26 mouse cellular contexts compared by ENCODE assay signal in the genomic region with DNA sequence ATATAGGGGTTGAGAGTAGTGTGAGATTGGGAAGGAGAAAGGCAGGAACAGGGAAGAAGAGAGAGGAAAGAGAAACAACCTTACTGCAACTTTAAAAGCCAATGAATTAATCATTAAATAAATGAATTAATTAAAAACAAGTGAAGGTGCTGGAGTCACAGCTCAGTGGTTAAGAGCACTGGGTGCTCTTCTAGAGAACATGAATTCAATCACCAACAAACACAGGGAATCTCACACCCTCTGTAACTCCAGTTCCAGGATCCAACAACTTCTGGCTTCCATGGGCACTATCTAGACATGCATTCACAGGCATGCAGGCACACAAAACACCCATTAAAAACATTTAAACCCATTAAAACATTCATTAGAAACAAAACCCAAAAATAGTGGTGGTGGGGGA.
"Had no signal": no experiment of that assay in that cellular context is flagged by ENCODE, and none has a peak within 500 bp of the region (broad histone marks: within the 10 kb centered on the region; RNA-seq: fewer than 3 reads in every experiment).

No protein-coding gene starts in this region.

- H3K4me2 ChIP-seq: heart, embryonic 12.5 days; hindbrain, embryonic 12.5 days; hindbrain, embryonic 14.5 days; intestine, embryonic 15.5 days; limb, embryonic 12.5 days; liver, embryonic 11.5 days; liver, embryonic 13.5 days; liver, embryonic 15.5 days had no signal

- DNase-seq: gastrocnemius, adult 2 months; gastrocnemius, postnatal 10 days; gastrocnemius, postnatal 25 days; heart, adult 18-20 months; heart, postnatal 10 days; heart, postnatal 4 days; kidney, postnatal 10 days; kidney, postnatal 36 days; liver; liver, embryonic 13.5 days; liver, postnatal 0 days had no signal

- H3K9ac ChIP-seq: heart, embryonic 12.5 days; hindbrain, embryonic 12.5 days; hindbrain, embryonic 14.5 days; intestine, embryonic 15.5 days; limb, embryonic 12.5 days; liver, embryonic 13.5 days; liver, embryonic 15.5 days; liver, postnatal 0 days had no signal

- H3K36me3 ChIP-seq: heart, embryonic 10.5 days; heart, embryonic 12.5 days; hindbrain, embryonic 10.5 days; hindbrain, embryonic 12.5 days; intestine, embryonic 15.5 days; limb, embryonic 10.5 days; limb, embryonic 12.5 days; liver, embryonic 13.5 days; liver, embryonic 15.5 days had no signal

- H3K27me3 ChIP-seq: heart, embryonic 12.5 days; hindbrain, embryonic 12.5 days; intestine, embryonic 15.5 days; limb, embryonic 12.5 days; liver, embryonic 13.5 days; liver, embryonic 15.5 days had no signal

- ATAC-seq: hindbrain, embryonic 16.5 days; inflammation-experienced regulatory T-cells, adult 6 months; intestine, embryonic 15.5 days; intestine, postnatal 0 days; liver, postnatal 0 days had no signal

- H3K9me3 ChIP-seq: heart, embryonic 10.5 days; heart, embryonic 12.5 days; hindbrain, embryonic 10.5 days; hindbrain, embryonic 12.5 days; intestine, embryonic 15.5 days; limb, embryonic 10.5 days; limb, embryonic 12.5 days; liver, embryonic 13.5 days; liver, embryonic 15.5 days had no signal

- H3K27ac ChIP-seq: gastrocnemius, adult 2 months; heart, embryonic 10.5 days; hindbrain, embryonic 10.5 days; hindbrain, embryonic 12.5 days; hindbrain, embryonic 14.5 days; intestine, embryonic 15.5 days; layer of hippocampus, adult 2 months; left cerebral cortex, adult 2 months; limb, embryonic 10.5 days; limb, embryonic 12.5 days; liver, embryonic 13.5 days; liver, embryonic 15.5 days had no signal

- H3K4me3 ChIP-seq: gastrocnemius, adult 2 months; heart, embryonic 10.5 days; heart, embryonic 12.5 days; hindbrain, embryonic 10.5 days; hindbrain, embryonic 12.5 days; intestine, embryonic 15.5 days; layer of hippocampus, adult 2 months; left cerebral cortex, adult 2 months; limb, embryonic 10.5 days; limb, embryonic 12.5 days; liver, embryonic 13.5 days; liver, embryonic 15.5 days had no signal

- H3K4me1 ChIP-seq: heart, embryonic 10.5 days; heart, embryonic 12.5 days; hindbrain, embryonic 10.5 days; hindbrain, embryonic 12.5 days; intestine, embryonic 15.5 days; limb, embryonic 10.5 days; limb, embryonic 12.5 days; liver, embryonic 13.5 days; liver, embryonic 15.5 days had no signal
